Mouse (Mus musculus) ES-E14 (cell line): ENCODE measurements around the gene Slc1a5.

Experiments
- CHD2 ChIP-seq: IDR thresholded peaks from 2 replicates; pipeline ENCODE4 v1.6.1; 2014; ENCODE audit warnings: mild to moderate bottlenecking, low read depth, low read length, inconsistent platforms
- HCFC1 ChIP-seq: IDR thresholded peaks from 2 replicates; pipeline ENCODE4 v1.6.1; 2012; ENCODE audit warnings: low read length, inconsistent platforms, borderline replicate concordance; ENCODE audit not compliant: insufficient read depth
- ZNF384 ChIP-seq: IDR thresholded peaks from 2 replicates; pipeline ENCODE4 v1.6.1; 2012; ENCODE audit warnings: low read depth, low read length, inconsistent platforms

GRCm38 (mm10) chr7:16784498-16784976 is 3.4 kb downstream of the Slc1a5 start:
- no peak for TF ChIP-seq CHD2
- TF ChIP-seq HCFC1 = no peak
- no peak for TF ChIP-seq ZNF384
